ENCODE assay signal across 30 mouse cellular contexts in genomic region chr15:79842985-79843384, GRCm38 (mm10). TPM values are rescaled to one million over a fixed set of nuclear protein-coding genes. Genes with fewer than 3 reads are reported as not detected.
"Had no signal": no experiment of that assay in that cellular context is flagged by ENCODE, and none has a peak within 500 bp of the region (broad histone marks: within the 10 kb centered on the region; RNA-seq: fewer than 3 reads in every experiment).

No protein-coding gene starts in this region.

- DNase-seq: gastrocnemius, adult 2 months; gastrocnemius, postnatal 10 days; gastrocnemius, postnatal 25 days; heart, adult 2 months; heart, postnatal 14 days; heart, postnatal 36 days; kidney, adult 11 months; kidney, adult 2 months; kidney, adult 9 months; kidney, postnatal 14 days; kidney, postnatal 36 days; left cerebral cortex, postnatal 4 days had no signal

- H3K36me3 ChIP-seq: heart, embryonic 13.5 days; heart, embryonic 15.5 days; kidney, embryonic 15.5 days; limb, embryonic 13.5 days; limb, embryonic 15.5 days; liver, embryonic 12.5 days had no signal

- H3K9ac ChIP-seq: heart, embryonic 13.5 days; heart, embryonic 15.5 days; hindbrain, embryonic 14.5 days; kidney, embryonic 15.5 days; limb, embryonic 13.5 days; limb, embryonic 15.5 days; liver, embryonic 12.5 days; liver, embryonic 14.5 days had no signal

- H3K4me3 ChIP-seq: gastrocnemius, adult 2 months; heart, adult 2 months; heart, embryonic 13.5 days; heart, embryonic 15.5 days; kidney, embryonic 15.5 days; left cerebral cortex, adult 2 months; limb, embryonic 13.5 days; limb, embryonic 15.5 days; liver, embryonic 12.5 days had no signal

- H3K4me1 ChIP-seq: liver, embryonic 12.5 days had no signal

- H3K27me3 ChIP-seq: kidney, embryonic 15.5 days; limb, embryonic 13.5 days; limb, embryonic 15.5 days had no signal

- H3K9me3 ChIP-seq: heart, embryonic 13.5 days; heart, embryonic 15.5 days; kidney, embryonic 15.5 days; limb, embryonic 13.5 days; limb, embryonic 15.5 days; liver, embryonic 12.5 days had no signal

- H3K27ac ChIP-seq: gastrocnemius, adult 2 months; heart, adult 2 months; heart, embryonic 13.5 days; heart, embryonic 15.5 days; hindbrain, embryonic 14.5 days; kidney, embryonic 15.5 days; kidney, postnatal 0 days; left cerebral cortex, adult 2 months; limb, embryonic 13.5 days; limb, embryonic 15.5 days; liver, embryonic 12.5 days; liver, embryonic 14.5 days had no signal

RNA-seq across cellular contexts. Expression of gene Npcd, which starts 8.9 kb away (rescaled TPM):
- total RNA-seq: granulocyte monocyte progenitor cell, adult 5-6 weeks; hematopoietic stem cell, adult 5-6 weeks; liver, adult 2 months had no signal
- polyA plus RNA-seq: heart, embryonic 13.5 days; heart, embryonic 15.5 days; heart, postnatal 0 days; inflammation-experienced regulatory T-cells, adult 6 months; intestine, embryonic 16.5 days; kidney, adult 2 months; kidney, embryonic 15.5 days; large intestine, adult 2 months; limb, embryonic 11.5 days; limb, embryonic 15.5 days; liver, adult 2 months; liver, embryonic 12.5 days had no signal
